Mouse (Mus musculus) ES-Bruce4 (cell line): Measurements from ENCODE around the gene Irf2bp1.

Source experiments
- CTCF ChIP-seq: IDR thresholded peaks from one replicate; pipeline ENCODE4 v1.8.1; 2011; ENCODE audit warnings: low read depth, low read length
- EP300 ChIP-seq: IDR thresholded peaks from 2 replicates; pipeline ENCODE4 v1.6.1; 2011; ENCODE audit warnings: low read depth, low read length; ENCODE audit not compliant: insufficient read depth
- POLR2A ChIP-seq: IDR thresholded peaks from one replicate; pipeline ENCODE4 v1.8.1; 2011; ENCODE audit warnings: low read length; ENCODE audit not compliant: insufficient read depth

DNA sequence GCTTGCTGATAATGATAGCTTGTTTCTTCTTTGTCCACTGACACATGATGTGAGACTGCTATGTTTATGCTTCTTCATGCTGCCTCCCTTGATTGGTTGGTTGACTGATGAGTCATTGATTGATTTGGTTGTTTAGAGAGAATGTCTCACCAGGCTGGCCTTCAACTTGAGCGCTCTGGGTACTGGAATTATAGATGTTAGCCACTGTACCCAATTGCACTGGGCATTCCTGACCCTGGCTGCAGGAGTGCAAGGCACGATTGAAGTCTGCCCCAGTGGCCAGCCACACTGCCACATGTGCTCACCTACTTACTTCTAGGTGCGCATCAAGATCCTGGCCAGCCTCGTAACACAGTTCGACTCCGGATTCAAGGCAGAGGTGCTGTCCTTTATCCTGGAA, 40.8 kb downstream of the Irf2bp1 start:
- TF ChIP-seq EP300 (no peak), CTCF (no peak), POLR2A (no peak)
